Mouse (Mus musculus) left cerebral cortex, postnatal 25 days (tissue): ENCODE results near the gene Scp2. TPM values are rescaled to one million over a fixed set of nuclear protein-coding genes. Genes with fewer than 3 reads are reported as not detected.
"Not testable (repeated sequence)": the region's sequence is repeated elsewhere in the genome, so short reads cannot be mapped to it uniquely, and the experiment has no call there.

Experiments
- DNase-seq, 2 experiments: peaks; one replicate each; pipeline ENCODE4 v3.0.0; 2022; ENCODE audit warnings: low spot score in 2 of 2, mixed read lengths in 1 of 2
- intact Hi-C: fragments of 180-260 bp; cut with DNase I; formaldehyde crosslinking; loops from one replicate; pipeline ENCODE4 v1.15.1; 2025
- total RNA-seq, 2 experiments: library from RNA; stranded (reverse); gene quantifications; 2 replicates each; pipeline ENCODE4 v1.2.3; 2021

Gene Scp2
- total RNA-seq, 2 experiments from 2014 or later = 101 to 105 TPM

DNA sequence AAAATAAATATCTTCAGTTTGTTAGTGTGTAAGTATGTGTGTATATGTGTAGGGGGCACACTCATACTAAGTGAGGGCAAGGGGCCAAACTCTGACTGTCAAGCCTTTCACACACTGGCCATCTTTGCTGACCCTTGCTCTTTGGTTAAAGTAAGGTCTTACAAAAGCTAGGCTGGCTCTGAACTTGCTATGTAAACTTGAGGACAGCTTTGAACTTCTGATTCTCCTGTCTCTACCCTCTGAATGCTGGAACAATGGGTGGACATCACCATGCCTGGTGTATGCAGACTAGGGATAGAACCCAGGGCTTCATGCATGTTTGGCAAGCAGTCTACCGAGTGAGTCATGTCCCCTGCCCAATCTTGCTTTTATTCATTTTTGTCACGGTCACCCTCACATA is 28.3 kb downstream of the Scp2 start:
- DNase-seq = no peak
- intact Hi-C loops = loop anchor here (5.0 kb wide), 2 partner anchors 129 to 179 kb away; no protein-coding TSS in a partner anchor

DNA sequence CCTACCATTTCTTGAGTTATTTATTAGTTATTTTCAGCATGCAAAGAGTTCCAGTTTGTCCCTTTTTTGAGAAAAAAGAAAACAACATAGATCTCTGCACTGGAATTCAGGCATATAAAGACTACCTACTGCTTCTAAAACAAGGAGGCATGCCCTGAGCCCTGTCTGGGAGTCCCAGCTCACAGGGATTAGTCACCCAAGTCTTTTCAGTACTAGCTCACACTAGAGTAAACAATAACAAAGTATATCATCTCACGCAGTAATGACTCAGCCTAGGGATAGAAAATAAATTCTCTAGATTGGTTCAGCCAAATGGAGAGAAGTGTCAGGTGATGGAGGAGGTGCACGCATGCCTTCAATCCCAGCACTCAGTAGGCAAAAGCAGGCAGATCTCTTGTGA is 34.1 kb downstream of the Scp2 start:
- intact Hi-C loops = no loop called here
- no peak for DNase-seq

DNA sequence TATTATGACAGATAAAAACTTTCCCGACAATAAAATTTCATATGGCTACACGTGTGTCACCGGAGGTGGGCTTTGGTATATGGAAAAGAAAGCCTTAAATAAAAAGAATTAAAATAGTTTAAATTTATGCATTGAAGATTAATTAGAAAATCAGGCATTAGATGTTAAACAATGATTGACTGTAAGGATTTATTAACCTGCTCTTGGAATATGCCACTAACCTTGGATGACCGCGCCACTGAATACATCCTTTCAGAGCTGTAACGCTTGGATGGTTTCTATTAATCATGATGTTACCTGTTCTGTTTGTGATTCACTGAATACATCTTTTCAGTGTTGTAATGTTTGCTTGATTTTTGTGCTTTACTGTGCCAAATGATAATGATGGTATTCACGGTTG is 35.1 kb downstream of the Scp2 start:
- no peak for DNase-seq
- intact Hi-C loops = no loop called here

DNA sequence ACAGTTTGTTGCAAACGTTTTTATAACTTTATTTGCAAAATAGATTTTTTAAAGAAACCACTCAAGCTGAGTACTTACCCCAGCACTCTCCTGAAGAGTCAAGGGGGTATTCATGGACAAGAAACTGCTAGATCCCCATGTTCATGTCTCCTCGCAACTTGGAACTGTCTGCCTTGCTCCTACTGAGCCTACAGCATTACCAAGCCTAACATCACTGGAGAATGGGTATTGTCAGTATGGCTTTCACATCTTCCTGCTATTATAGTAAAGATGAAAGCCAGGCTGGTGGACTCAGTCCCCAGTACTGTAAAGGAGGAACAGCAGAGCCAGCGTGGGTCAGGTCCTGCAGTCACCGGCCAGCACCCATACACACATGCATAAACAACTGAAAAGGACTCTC is 48.5 kb downstream of the Scp2 start, which contains the start of gene Podn:
Gene Podn (minus strand): TSS at position 101 of the 400 bp plus-strand sequence.
- intact Hi-C loops = no loop called here
- DNase-seq = no peak

DNA sequence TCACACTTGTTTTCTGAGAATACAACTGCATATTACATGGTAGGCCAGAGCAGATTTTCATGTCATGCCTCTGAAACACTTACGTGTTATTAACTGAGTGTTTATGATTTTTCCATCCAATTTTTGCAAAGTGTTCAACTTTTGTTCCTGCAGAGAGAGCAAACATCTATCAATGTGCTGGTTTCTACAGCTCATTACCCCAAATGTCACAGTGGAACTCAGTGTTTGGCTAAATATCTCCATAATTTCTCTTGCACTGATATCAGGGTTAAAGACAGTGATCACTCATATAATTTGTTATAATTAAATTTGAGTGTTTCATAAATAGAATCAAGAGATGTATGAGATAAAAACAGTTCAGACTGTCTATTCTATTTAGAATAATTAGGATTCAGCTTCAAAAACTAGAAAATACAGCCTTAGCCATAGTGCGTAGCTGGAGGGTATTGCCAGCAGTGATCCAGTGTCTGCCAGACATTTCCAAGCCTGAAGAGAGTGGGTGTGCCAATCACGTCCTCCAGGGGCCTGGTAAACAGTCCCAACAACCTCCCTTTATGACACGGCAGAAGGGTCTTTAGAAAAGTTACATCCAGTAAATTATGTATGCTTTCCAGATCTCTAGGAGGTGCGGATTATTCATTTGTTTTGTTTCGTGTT is 51.9 kb downstream of the Scp2 start:
- intact Hi-C loops = no loop called here
- DNase-seq = no peak

DNA sequence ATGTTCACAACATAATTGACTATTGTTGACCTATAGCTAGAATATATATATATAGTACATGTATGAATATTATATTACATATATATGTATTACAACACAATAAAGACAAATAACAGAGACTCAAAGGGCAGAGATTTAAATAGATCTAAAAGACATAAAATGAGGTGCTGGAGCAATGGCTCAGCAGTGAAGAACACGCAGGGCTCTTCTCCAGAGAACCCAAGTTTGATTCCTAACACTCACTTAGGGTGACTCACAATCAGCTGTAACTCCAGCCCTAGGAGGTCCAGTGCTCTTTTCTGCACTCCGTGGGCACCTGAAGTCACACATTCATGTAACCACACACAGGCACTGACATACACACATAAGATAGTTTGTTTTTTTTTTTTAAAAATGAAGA is 60.8 kb downstream of the Scp2 start:
- no peak for DNase-seq
- intact Hi-C loops = no loop called here

DNA sequence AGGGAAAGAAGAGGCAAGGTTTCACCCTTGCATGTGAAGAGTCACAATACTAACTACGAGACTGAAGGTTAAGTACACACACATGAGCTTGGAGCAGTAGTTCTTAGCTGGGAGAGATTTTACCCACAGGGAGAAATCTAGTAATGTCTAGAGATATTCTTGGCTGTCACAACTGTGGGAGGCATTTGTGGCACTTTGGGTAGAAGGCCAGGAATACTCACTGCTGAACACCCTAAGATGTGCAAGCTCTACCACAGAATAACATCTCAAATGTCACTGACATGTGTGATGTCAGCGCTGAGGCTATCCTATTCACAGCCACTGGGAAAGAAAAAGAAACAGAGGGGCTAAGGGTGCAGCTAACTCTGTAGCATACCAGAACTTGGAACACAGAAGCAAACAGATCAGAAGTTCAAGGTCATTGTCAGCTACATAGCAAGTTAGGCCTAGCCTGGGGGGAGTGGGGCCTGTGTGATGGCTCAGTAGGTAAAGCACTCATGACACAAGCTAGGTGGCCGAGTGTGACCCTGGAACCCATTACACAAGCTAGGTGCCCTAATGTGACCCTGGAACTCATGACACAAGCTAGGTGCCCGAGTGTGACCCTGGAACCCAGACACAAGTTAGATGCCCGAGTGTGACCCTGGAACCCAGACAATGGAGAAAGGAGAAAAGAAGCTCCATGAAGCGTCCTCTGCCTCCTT is 61.6 kb downstream of the Scp2 start:
- peak in 1 of 2 experiments; percentile 42 for DNase-seq
- intact Hi-C loops = no loop called here

DNA sequence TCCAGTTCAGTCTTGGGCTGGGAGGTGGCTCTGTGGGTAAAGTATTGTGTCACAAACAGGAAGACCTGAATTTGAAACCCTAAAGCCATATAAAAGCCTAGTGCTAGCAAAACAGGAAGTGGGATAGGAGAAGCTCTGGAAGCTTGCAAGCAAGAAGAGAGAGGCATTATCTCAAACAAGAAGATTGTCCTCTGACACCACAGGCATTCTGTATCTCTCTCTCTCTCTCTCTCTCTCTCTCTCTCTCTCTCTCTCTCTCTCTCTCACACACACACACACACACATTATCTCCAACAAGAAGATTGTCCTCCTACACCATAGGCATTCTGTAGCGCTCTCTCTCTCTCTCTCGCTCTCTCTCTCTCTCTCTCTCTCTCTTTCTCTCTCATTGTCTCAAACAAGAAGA is 62.4 kb downstream of the Scp2 start:
- intact Hi-C loops = no loop called here
- DNase-seq = no peak

DNA sequence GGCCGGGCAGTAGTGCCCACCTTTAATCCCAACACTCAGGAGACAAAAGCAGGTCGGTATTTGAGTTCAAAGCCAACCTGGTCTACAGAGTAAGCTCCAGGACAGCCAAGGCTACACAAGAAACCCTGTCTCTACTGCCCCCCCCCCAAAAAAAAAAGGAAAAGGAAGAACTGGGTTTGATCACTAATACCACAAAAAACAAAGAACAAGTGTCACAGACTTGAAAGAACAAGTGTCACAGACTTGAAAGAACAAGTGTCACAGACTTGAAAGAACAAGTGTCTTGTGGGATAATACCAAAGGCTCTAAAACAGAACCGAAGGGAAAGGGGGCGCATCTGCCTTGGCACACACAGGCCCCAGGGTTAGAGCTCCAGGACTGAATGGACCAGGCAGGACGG is 63.9 kb downstream of the Scp2 start:
- intact Hi-C loops = no loop called here
- DNase-seq = no peak

DNA sequence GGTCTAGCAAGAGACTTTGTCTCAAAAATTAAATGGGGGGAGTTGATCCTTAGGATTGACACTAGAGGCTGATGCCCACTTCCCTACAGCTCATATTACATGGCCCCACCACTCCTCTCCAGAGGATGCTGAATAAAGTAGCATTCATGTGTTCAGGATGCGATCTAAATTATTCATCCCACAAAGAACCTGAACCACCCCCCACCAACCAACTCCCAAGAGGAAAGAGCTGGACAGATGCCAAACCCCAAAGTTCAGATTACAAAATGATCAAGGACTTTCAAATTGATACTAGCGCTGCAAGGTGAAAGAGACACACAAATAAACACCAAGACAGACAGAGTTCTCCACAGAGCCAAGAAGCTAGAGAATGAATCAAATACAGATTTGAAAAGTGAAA is 65.0 kb downstream of the Scp2 start:
- intact Hi-C loops = no loop called here
- DNase-seq = no peak

DNA sequence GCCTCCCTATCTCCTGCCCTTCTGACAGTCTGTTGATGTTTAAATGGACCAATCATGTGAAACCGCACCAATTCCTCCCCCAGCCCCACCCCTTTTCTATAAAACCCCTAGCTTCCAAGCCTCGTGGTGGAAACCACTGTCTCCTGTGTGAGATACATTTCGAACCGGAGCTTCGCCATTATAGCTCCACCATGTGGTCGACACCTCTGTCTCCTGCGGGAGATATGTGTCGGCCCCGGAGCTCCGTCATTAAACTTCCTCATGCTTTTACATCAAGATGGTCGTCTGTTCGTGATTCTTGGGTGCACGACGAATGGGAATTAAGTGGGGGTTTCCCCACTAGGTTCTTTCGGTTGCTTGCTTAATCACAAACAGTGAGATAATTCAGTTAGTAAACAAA is 65.6 kb downstream of the Scp2 start:
- DNase-seq = not testable (repeated sequence)

DNA sequence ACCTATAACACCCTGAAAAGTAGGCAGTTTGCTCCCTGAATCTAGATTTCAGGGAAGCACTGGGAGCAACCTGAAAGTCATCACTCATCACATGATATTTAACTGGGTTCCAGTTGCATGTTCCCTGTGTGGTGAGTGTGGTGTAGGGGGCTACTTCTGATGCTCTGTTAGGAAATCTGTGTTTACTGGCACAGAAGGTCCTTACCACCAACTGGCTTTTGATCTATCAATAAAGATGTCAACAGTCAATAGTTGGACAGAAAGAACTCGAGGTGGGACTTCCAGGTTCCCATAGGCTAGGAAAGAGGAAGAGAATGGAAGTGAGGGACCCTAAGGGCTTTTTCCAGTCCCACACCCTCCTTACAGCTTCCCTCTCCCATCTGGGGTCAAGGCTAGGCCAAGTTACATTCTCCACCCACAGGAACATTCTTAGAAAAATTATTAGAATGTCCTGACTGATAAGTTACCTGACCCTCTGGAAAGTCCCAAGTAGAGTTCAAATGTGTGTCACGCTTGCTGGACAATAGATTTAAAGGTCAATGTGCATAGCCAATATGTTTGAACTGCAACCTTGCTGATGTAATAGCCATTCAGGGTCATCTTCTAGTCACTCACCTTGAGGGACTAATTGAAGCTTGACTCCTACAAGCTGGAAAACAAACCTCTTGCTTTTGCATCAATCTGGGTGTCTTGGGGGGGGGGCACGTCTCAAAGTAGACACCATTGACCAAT is 67.4 kb downstream of the Scp2 start:
- intact Hi-C loops = no loop called here
- no peak for DNase-seq

More for the DNA sequence above, 65.6 kb downstream of the Scp2 start:
- intact Hi-C loops = not testable (repeated sequence)

DNA sequence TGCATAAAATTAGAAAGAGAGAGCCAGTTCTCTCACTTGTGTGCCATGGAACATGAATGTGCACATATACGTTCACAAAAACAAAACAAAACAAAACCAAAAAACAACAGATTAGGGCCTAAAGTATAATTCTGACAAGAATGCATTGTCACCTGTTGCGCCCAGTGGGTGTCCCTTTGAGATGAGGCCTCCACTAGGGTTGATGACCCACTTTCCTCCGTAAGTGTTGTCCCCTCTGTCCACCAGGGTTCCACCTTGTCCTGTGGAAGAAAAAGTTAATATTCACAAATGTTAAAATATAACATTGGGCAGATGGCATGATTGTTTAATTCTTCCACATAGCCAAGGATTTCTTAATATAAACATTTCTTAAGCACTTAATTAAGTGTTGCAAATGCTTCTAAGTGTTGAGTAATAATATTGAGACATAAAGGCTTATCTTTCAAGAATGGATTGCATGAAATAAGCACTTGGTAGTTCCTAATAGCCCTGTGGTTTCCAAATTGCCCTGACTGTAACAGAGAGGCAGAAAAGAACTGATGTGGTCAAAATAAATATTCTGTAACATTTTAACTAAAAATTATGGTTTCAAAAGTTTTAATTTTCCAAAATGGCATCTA is 70.5 kb downstream of the Scp2 start:
- intact Hi-C loops = loop anchor here (5.0 kb wide), 1 partner anchor 137 kb away; no protein-coding TSS in a partner anchor
- DNase-seq = no peak

DNA sequence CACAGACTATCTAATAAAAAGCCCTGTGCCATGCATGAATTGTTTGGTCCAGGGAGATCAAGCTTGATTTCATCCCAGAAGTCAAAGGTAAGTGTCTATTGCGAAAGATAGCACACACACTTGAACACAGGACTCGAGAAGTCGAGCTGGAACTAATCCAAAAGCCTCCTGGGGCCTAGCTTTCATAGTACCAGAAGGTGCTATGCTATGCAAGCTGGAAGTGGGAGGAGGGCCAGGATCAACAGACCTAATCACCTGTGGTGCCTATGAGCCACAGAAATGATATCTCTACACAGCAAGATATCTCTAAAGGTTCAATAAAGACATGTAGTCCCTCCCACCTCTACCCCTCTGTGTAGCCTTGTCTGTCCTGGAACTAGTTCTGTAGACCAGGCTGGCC is 72.7 kb downstream of the Scp2 start:
- intact Hi-C loops = loop anchor here (5.0 kb wide), 1 partner anchor 135 kb away; no protein-coding TSS in a partner anchor

DNA sequence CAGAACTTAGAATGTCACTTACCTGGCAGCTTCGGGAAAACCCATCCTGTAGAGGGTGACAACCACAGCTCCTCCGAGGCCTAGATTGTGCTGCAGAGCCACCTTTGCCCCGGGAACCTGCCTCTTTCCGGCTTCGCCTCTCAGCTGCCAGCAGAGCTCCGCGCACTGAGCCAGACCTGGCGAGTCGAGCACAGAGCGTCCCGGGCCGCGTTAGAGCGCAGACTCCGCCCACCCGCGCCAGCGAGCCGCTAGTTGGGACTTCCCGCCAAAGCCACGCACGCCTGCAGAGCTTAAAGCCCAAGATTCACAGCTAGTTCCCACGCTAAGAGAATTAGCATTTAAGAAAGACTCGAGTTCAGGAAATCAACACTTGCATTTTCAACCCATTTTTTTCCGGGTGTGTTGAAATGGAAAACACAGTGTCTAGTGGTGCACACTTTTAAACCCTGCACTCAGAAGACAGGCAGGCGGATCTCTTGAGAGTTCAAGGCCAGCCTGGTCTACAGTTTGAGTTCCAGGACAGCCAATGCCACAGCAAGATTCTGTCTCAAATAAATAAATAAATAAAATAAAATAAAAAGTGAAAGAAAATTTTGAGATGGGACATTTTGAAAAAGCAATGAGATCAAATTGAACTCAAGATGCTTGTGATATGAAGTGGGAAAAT is 73.4 kb downstream of the Scp2 start:
- intact Hi-C loops = loop anchor here (2.0 to 5.0 kb wide), 2 partner anchors 134 to 181 kb away; no protein-coding TSS in a partner anchor
- peak; percentile 94 to 97 for DNase-seq

More for the DNA sequence above, 72.7 kb downstream of the Scp2 start:
- no peak for DNase-seq

DNA sequence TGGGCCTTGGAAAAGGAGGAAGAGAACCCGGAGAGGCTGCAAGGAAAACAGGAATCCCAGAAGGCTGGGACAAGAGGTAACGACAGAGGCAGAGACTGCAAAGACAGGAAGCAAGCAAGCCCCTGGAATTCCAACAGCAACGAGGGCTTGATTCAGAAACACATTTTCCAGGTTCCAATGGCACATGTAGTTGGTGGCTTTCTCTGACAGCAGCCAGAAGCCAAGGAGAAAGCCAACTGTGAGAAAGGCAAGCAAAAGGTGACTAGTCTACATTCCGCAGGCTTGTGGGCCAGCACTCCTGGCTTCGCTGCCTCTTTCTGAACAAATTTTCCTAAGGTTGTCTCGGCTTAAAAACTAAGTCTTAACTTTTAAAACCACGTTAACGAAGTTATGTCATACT is 74.1 kb downstream of the Scp2 start:
- intact Hi-C loops = loop anchor here (2.0 to 5.0 kb wide), 2 partner anchors 133 to 180 kb away; no protein-coding TSS in a partner anchor
- DNase-seq = no peak

DNA sequence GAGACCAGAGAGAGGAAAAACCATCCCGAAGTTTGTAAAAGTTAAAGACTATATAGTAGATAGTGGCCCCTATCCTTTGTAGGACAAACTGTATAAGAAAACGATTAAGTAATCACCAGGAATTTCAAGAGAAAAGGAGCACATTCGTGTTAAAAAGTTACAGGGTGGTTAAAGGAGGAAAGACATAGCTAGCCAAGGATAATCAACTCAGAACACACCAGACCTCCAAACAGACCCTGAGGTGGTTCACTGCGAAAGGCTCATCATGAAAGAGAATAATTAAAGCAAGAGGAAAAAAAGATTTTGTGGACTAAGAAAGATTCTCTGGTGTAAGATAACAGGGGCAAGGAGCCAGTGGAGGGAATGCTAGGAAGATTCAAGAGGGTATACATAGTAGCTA is 74.5 kb downstream of the Scp2 start:
- DNase-seq = no peak
- intact Hi-C loops = loop anchor here (2.0 to 5.0 kb wide), 2 partner anchors 133 to 179 kb away; no protein-coding TSS in a partner anchor

DNA sequence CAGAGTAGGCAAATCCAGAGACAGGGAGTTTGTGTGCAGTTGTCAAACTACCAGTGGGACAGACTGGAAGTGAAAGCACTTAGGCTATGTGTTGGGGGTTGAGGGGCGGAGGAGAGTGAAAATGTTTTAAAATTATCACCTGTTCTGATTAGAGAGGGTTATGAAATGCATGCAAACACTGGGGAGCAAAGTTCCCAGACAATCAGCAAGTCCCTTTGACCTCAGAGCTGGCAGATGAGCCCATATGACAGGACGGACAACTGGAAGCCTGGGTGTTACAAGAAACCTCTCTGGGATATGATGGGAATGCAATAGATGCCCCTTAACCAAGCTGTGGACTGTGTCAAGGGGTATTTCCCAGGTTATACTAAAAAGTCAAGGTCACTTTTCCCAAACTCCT is 76.7 kb downstream of the Scp2 start:
- no peak for DNase-seq
- intact Hi-C loops = no loop called here

DNA sequence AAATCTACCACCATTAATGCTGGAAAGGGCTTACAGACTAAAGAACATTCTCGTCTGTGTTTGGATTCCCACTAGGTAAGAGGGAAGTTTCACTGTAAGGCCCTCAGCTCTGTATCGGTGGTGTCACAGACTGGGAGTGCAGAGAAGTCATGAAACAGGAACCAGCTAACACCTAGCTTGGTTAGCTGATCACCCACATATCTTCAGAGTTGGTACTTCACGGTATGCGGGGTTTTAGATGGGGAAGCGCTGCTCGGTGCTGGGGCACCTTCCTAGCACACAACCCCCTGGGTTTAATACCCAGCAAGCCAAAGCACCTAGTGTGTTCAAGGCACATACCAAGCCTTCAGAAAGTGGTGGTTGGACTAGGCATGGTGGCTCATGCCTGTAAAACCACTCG is 77.5 kb downstream of the Scp2 start:
- no peak for DNase-seq
- intact Hi-C loops = no loop called here
